Mouse (Mus musculus): ENCODE results near the gene Ecd. TPM values are rescaled to one million over a fixed set of nuclear protein-coding genes. Genes with fewer than 3 reads are reported as not detected.

The Ecd gene
- total RNA-seq (2021) = 10 to 100 TPM; 31.6 to 34.8 TPM

GRCm38 (mm10) chr14:20347991-20348541 lies at the start of gene Ecd, which contains the start of gene Fam149b:
Gene Ecd (minus strand): TSS chr14:20348121.
Gene Fam149b (plus strand): TSS chr14:20348162.
- intact Hi-C loops (cut with DNase I) = no loop called here
- DNase-seq = peak; percentile 92

GRCm38 (mm10) chr14:20397220-20397619 lies 49.3 kb upstream of the Ecd start:
- DNase-seq = no peak
- intact Hi-C loops (cut with DNase I) = loop anchor here (10.0 kb wide), 1 partner anchor 48 kb away; no protein-coding TSS in a partner anchor

GRCm38 (mm10) chr14:20393205-20393913 lies 45.4 kb upstream of the Ecd start, which contains the start of gene Mrps16:
Gene Mrps16 (minus strand): TSS chr14:20393634.
- DNase-seq = peak; percentile 96
- intact Hi-C loops (cut with DNase I) = loop anchor here (10.0 kb wide), 1 partner anchor 51 kb away; no protein-coding TSS in a partner anchor

GRCm38 (mm10) chr14:20392326-20392725 lies 44.4 kb upstream of the Ecd start:
- intact Hi-C loops (cut with DNase I) = loop anchor here (10.0 kb wide), 1 partner anchor 52 kb away; no protein-coding TSS in a partner anchor
- DNase-seq = no peak

- intact Hi-C loops (cut with DNase I) = loop anchor here (10.0 kb wide), 1 partner anchor 55 kb away; no protein-coding TSS in a partner anchor
- no peak for DNase-seq
Observed at GRCm38 (mm10) chr14:20389446-20390079, 41.6 kb upstream of the Ecd start.

- DNase-seq = peak; percentile 96
- intact Hi-C loops (cut with DNase I) = no loop called here
Observed at GRCm38 (mm10) chr14:20388441-20389129, 40.7 kb upstream of the Ecd start, which contains the start of gene Dnajc9. Gene Dnajc9 (minus strand): TSS chr14:20388910.

- intact Hi-C loops (cut with DNase I) = no loop called here
- no peak for DNase-seq
Observed at GRCm38 (mm10) chr14:20379753-20380430, 32.0 kb upstream of the Ecd start.

- intact Hi-C loops (cut with DNase I) = no loop called here
- DNase-seq = no peak
Observed at GRCm38 (mm10) chr14:20379087-20379640, 31.2 kb upstream of the Ecd start.

GRCm38 (mm10) chr14:20378313-20379061 lies 30.6 kb upstream of the Ecd start:
- DNase-seq = peak; percentile 24
- intact Hi-C loops (cut with DNase I) = no loop called here

- no peak for DNase-seq
- intact Hi-C loops (cut with DNase I) = no loop called here
Observed at GRCm38 (mm10) chr14:20377112-20377521, 29.2 kb upstream of the Ecd start.

GRCm38 (mm10) chr14:20371854-20372253 lies 23.9 kb upstream of the Ecd start:
- DNase-seq = no peak
- intact Hi-C loops (cut with DNase I) = no loop called here

GRCm38 (mm10) chr14:20370798-20371197 lies 22.9 kb upstream of the Ecd start:
- no peak for DNase-seq
- intact Hi-C loops (cut with DNase I) = no loop called here

- DNase-seq = no peak
- intact Hi-C loops (cut with DNase I) = no loop called here
Observed at GRCm38 (mm10) chr14:20368271-20368670, 20.4 kb upstream of the Ecd start.

GRCm38 (mm10) chr14:20363230-20363629 lies 15.3 kb upstream of the Ecd start:
- DNase-seq = no peak
- intact Hi-C loops (cut with DNase I) = no loop called here

- no peak for DNase-seq
- intact Hi-C loops (cut with DNase I) = no loop called here
Observed at GRCm38 (mm10) chr14:20347441-20347990, 405 bp downstream of the Ecd start.

- no peak for DNase-seq
- intact Hi-C loops (cut with DNase I) = no loop called here
Observed at GRCm38 (mm10) chr14:20345885-20346284, 2.0 kb downstream of the Ecd start.

GRCm38 (mm10) chr14:20340866-20341265 lies 7.1 kb downstream of the Ecd start:
- intact Hi-C loops (cut with DNase I) = no loop called here

GRCm38 (mm10) chr14:20340149-20340548 lies 7.8 kb downstream of the Ecd start:
- no peak for DNase-seq
- intact Hi-C loops (cut with DNase I) = no loop called here

More at GRCm38 (mm10) chr14:20340866-20341265, 7.1 kb downstream of the Ecd start:
- no peak for DNase-seq

GRCm38 (mm10) chr14:20339415-20339814 lies 8.5 kb downstream of the Ecd start:
- intact Hi-C loops (cut with DNase I) = no loop called here
- DNase-seq = no peak

Measured in left cerebral cortex, postnatal 4 days (tissue).